Mouse (Mus musculus) right cerebral cortex, adult 2 months (tissue): Measurements from ENCODE around the gene Lmntd1.
"Not testable (repeated sequence)": the region's sequence is repeated elsewhere in the genome, so short reads cannot be mapped to it uniquely, and the experiment has no call there.

Source experiments
- DNase-seq, 2 experiments: peaks; one replicate each; pipeline ENCODE4 v3.0.0; 2021 to 2022; ENCODE audit warnings: low spot score in 2 of 2

Gene Lmntd1

DNA sequence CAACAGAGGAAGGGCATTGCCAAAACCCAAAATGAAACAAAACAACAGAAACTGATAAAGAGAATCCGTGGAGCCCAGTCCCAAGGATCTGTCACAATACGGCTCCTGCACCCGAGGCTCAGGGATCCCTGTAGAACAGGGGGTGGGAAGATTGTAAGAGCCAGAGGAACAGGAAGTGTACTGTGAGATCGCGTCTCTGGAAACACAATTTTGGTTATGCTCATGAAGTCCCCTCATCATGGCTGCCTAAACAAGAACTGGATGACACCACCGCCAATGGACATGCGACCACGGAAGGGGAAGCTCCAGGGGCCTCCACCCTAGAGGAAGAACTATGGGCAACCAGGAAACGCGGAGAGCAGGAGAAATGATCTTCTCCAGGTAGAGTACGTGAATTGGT is 271.3 kb downstream of the Lmntd1 start:
- no peak for DNase-seq

DNA sequence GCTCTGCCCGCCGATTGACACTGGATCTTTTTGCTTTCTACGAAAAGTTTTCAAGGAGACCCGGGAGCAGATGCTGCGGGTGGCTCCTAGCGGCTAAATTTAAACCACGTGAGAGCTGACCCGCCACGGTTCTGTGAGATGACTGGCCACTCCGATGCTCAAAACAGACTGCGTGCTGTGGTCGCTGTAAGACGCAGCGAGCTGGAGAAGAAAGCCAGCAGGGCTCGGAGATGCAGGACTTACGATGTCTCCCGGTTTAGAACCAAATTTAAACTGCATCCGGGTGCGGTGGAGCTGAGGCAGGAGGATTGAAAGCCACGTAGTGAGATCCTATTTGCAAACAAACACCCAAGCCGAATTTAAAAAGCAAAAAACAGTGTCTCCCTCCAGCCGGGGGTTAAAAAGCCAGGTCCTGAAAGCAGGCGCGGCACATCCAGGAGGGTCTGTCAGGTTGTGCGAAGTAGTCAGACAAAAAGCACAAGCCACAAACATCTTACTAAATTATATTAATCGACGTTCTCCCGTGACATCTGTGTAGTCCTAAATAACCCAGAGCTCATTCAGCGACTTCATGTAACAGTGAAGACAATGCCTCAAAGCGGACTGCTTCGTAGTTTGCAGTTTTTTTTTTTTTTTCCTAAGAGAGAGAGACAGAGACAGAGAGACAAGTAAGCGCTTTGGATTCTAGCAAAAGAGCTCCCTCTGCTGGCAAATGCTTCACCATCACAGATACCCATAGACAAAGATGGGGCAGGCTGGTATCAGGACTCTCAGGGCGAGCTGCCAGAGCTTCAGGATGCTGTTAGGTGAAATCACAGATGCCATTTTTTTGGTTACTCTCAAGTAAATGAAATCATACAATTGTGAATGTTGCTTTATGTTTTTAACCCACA is 272.6 kb downstream of the Lmntd1 start:
- peak; percentile 92 for DNase-seq

DNA sequence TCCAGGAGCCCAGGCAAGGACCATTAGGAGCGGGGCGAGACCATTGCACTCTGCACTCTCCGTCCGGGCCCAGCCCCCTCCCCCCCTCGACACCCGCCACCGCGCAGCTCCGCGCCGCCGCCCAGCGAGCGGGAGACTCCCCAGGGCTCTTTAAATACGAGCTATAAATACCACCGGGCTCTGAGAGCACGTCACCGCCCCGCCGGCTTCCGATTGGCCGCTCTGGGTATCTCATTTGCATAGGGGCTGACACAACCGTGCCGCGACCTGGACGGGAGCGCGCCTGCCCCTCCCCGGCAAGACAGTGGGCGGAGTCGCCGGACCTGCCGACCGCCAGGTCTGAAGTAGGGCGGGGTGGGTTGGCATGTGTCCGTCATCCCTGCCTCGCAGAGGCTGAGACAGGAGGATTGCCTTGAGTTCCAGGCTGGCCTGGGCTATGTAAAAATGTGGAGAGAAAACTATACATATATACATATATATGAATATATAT is 273.4 kb downstream of the Lmntd1 start:
- peak; percentile 92 to 95 for DNase-seq

GRCm38 (mm10) chr6:145339956-145340656 is 274.0 kb downstream of the Lmntd1 start:
- DNase-seq: peak; percentile 51 to 60

DNA sequence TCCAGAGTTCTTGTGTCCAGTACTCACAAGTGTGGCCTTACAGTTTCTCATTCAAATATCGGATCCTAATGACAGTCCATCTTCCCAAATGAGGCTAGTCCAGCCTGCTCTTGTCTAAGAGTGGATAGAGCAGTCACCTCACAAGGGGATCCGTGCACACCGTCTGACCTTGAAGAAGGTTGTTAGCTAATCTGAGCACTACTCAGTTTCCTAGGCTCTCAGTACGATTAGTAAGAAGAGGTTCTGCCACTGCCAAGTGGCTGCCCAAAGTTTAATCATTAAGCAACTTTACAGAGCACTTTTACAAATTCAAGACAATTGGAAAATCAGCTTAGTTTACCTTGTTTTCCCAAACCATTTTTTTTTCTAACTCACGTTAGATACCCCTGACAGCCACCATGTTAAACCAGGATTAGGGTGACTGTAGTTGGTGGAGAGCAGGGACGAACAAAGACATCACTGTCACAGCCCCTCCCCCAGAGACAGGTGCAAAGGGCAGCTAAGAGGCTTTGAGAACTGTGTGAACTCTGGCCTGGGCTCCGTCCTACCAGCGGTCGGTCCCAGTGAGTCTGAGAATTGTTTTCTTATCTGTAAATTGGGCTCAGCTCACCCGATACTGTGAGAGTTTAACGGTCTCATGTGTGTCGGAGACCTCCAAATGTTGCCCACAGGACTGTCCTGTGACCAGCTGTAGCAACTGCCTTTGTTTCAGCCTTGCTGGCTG is 275.4 kb downstream of the Lmntd1 start:
- no peak for DNase-seq

DNA sequence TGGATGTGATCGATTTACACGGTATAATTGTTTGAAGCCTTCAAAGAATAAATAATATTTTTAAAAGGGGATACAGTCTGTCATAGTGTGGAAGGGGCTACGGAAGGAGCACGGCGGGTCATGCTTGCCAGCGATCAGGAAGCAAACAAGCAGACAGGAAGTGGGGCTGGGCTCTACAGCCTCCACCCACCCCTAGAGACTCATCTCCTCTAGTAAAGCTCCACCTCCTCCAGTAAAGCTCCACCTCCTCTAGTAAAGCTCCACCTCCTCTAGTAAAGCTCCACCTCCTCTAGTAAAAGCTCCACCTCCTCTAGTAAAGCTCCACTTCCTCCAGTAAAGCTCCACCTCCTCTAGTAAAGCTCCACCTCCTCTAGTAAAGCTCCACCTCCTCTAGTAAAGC is 276.6 kb downstream of the Lmntd1 start:
- DNase-seq: not testable (repeated sequence)

- no peak for DNase-seq
Observed at GRCm38 (mm10) chr6:145335876-145336768, 278.0 kb downstream of the Lmntd1 start.

DNA sequence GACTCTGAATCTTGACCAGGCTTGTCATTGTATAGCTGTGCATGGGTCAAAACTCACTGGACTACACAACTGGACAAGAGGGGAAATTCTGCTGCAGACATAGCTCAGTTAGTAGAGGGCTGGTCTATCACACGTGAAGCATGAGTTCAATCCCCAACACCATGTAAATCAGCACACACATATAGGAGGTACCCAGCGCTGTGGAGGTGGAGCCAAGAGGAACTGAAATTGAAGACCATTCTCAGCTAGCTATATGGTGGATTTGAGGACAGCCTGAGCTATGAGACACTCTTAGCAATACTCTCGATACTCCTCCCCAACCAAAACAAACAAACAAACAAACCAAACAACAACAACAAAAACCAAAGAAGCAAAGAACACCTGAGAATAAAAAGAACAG is 279.9 kb downstream of the Lmntd1 start:
- no peak for DNase-seq

DNA sequence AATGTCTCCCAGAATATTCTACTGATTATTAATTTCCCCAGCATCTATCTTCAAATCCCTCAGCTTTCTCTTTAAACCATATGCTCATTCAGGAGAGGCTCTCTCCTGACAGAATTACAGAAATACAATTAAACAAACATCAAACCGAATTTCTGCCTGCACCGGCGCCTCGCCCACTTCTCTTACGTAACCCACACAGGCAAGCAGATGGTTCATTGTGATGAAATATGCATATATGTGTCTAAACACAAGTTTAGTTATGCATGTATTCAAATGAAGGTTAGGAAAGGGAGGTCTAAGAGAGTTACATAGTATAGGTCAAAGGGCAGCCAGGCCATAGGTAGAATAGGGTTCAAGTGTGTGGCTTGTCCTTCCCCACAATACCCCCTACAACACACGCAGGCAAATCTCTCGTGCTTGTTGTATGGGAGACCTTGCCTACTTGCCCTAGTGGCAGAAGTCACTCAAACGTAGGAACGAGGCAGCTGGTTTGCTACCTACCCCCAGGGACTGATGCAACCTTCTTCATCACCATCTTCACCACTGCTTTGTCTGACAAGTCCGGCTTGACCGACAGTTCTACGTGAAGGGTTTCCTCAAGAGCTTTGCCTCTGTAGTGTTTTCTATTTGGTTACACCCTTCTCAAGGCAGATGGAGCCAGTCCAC is 287.8 kb downstream of the Lmntd1 start:
- DNase-seq: peak; percentile 76 to 82

DNA sequence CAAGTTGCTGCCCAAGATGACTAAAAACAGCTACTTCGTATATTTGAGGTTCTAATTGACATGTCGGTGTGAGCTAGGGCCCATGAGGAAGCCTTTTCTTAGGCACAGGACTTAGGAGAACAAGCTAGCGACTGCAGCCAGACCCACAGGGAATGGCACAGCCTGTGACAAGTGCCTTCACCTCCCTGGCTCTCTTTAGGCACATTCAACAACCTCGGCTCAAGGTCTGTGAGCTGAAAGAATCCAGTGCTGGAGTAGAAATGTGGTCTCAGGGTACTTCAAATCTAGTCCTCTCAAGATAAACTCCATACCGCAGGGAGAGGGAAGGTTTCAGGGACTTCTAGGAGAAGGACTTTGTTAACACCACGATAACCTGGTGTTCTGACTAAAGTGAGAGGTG is 289.0 kb downstream of the Lmntd1 start:
- no peak for DNase-seq

DNA sequence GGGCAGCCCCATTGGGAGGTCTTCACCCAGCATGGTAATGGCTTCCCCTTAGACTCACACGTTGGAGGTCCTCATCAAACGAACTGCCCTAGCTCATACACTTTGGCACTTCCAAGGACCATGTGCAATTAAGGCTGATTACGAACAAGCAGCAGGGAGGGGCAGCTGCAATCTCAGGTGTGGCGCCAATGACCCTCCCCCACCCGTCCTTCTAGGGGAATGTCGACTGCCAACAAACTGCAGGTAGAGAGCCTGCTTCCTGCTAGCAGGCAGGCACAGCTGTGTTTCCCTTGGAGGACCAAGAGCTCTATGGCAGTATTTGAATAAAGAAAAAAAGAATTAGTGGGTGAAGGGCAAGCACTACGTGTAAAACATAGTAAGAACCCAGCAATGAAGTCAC is 289.6 kb downstream of the Lmntd1 start:
- DNase-seq: no peak

DNA sequence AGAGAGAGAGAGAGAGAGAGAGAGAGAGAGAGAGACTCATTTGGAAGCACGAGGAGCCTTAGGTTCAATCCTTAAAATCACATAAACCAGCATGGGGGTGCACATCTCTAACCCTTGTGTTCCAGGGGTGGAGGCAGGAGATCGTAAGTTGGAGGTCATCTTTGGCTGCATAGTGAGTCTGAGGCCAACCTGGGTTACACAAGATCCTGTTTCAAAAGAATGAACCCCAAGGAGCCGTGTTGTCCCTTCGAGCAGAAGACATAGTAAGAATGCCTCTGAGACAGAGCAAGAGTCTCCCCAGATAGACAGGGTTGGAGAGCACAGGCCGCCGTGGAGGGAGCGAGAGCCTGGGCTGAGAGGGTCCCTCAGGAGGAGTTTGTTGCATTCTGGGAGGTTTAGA is 291.9 kb downstream of the Lmntd1 start:
- no peak for DNase-seq

- DNase-seq: no peak
Observed at GRCm38 (mm10) chr6:145320156-145320555, 294.0 kb downstream of the Lmntd1 start.
